Mouse (Mus musculus) liver, adult 2 months (tissue): ENCODE results near the gene Slc9a2.

ENCODE experiments used
- CTCF ChIP-seq: fragments of 200-500 bp; IDR thresholded peaks from 2 replicates; pipeline ENCODE4 v1.5.1; 2011; ENCODE audit warnings: low read depth, low read length, control low read depth
- POLR2A ChIP-seq: fragments of 200-500 bp; IDR thresholded peaks from 2 replicates; pipeline ENCODE4 v1.6.1; 2011; ENCODE audit warnings: low read length, control low read depth; ENCODE audit not compliant: insufficient read depth; ENCODE audit errors: extremely low read depth

DNA sequence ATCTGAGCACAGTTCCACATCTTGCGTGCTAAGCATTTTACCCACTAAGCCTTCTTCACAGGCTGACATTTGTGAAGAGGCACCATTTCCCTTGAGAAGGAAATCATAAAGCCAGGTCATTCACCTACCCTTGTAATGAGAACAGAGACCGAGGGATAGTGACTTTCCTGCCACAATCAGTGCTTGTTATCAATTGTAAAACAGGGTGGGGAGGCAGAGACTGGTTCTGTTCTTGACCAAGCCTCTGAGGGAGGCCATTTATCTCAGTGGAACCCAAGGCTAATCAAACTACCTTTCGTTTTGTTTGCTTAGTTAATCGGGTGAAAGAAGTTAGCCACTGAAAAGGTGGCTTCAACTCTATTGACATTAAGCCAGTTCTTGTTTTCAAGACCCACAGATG lies 23.3 kb upstream of the Slc9a2 start:
- TF ChIP-seq CTCF (no peak), POLR2A (no peak)
